Mouse (Mus musculus) CH12.LX (cell line): ENCODE results near the gene Timm23. TPM values are rescaled to one million over a fixed set of nuclear protein-coding genes. Genes with fewer than 3 reads are reported as not detected.

Experiments used
- DNase-seq: peaks from one replicate; pipeline ENCODE4 v3.0.0-alpha.2; 2013; ENCODE audit errors: extremely low read depth
- H3K27ac ChIP-seq: 2 replicates; pipeline ENCODE4 v1.5.1; 2012; ENCODE audit warnings: low read depth, mild to moderate bottlenecking, control low read depth, moderate library complexity; ENCODE audit not compliant: insufficient read depth
- H3K27me3 ChIP-seq: replicated peaks from 2 replicates; pipeline ENCODE3; 2012; ENCODE audit warnings: inconsistent platforms
- H3K36me3 ChIP-seq, 2 experiments: replicated peaks in 1 of 2; 2 replicates each; pipeline versions ENCODE3 to v1.6.1; 2012; ENCODE audit warnings: inconsistent platforms in 1 of 2, low read length in 1 of 2, mild to moderate bottlenecking in 1 of 2, mixed read lengths in 1 of 2, moderate library complexity in 1 of 2; ENCODE audit not compliant: control insufficient read depth in 1 of 2, insufficient read depth in 1 of 2
- H3K4me1 ChIP-seq, 2 experiments: 2 replicates each; pipeline ENCODE4 v1.6.1; 2012; ENCODE audit warnings: inconsistent platforms in 1 of 2, moderate library complexity in 1 of 2; ENCODE audit not compliant: insufficient read depth in 2 of 2, control insufficient read depth in 1 of 2
- H3K4me2 ChIP-seq: 2 replicates; pipeline ENCODE4 v1.6.1; 2012; ENCODE audit warnings: low read depth, mild to moderate bottlenecking, control low read depth; ENCODE audit not compliant: poor library complexity, insufficient read depth, severe bottlenecking
- H3K4me3 ChIP-seq, 3 experiments: fragments of 150-350 bp in 1 of 3; sonication (generic) in 1 of 3; replicated peaks in 1 of 3; 2 replicates each; pipeline versions ENCODE3 to v1.5.1; 2011 to 2012; ENCODE audit warnings: low read depth in 2 of 3, low read length in 2 of 3, mild to moderate bottlenecking in 2 of 3, moderate library complexity in 2 of 3, control low read depth in 1 of 3, improper control_type of control experiment in 1 of 3, inconsistent platforms in 1 of 3, mixed read lengths in 1 of 3; ENCODE audit not compliant: poor library complexity in 1 of 3
- H3K79me2 ChIP-seq: replicated peaks from 2 replicates; pipeline ENCODE4 v1.6.1; 2012; ENCODE audit warnings: mild to moderate bottlenecking, moderate library complexity; ENCODE audit not compliant: control insufficient read depth, poor library complexity, insufficient read depth, severe bottlenecking; ENCODE audit errors: extremely low read depth
- H3K9ac ChIP-seq: 2 replicates; pipeline ENCODE4 v1.6.1; 2012; ENCODE audit warnings: low read depth, mild to moderate bottlenecking, control low read depth, moderate library complexity; ENCODE audit not compliant: insufficient read depth
- H3K9me3 ChIP-seq: replicated peaks from 2 replicates; pipeline ENCODE3; 2012; ENCODE audit warnings: low read length, inconsistent platforms, mixed read lengths
- CTCF ChIP-seq, 2 experiments: IDR thresholded peaks in 1 of 2; conservative IDR thresholded peaks in 1 of 2; 2 replicates each; pipeline ENCODE4 v1.5.1; 2011 to 2012; ENCODE audit warnings: low read depth in 2 of 2, low read length in 2 of 2, improper control_type of control experiment in 1 of 2, inconsistent platforms in 1 of 2, mild to moderate bottlenecking in 1 of 2, moderate library complexity in 1 of 2
- E2F4 ChIP-seq: IDR thresholded peaks from 2 replicates; pipeline ENCODE4 v1.6.1; 2011; ENCODE audit warnings: low read depth, low read length, improper control_type of control experiment; ENCODE audit not compliant: insufficient replicate concordance
- ELF1 ChIP-seq: IDR thresholded peaks from 2 replicates; pipeline ENCODE4 v1.6.1; 2014; ENCODE audit warnings: low read depth, mild to moderate bottlenecking, inconsistent platforms, low read length, improper control_type of control experiment
- EP300 ChIP-seq: IDR thresholded peaks from 2 replicates; pipeline ENCODE4 v1.6.1; 2011; ENCODE audit warnings: low read length, improper control_type of control experiment
- ETS1 ChIP-seq: conservative IDR thresholded peaks from 2 replicates; pipeline ENCODE4 v1.6.1; 2012; ENCODE audit warnings: low read depth, mild to moderate bottlenecking, inconsistent platforms, low read length, improper control_type of control experiment, moderate library complexity
- GABPA ChIP-seq: IDR thresholded peaks from 2 replicates; pipeline ENCODE4 v1.6.1; 2012; ENCODE audit warnings: low read depth, low read length, improper control_type of control experiment, inconsistent platforms; ENCODE audit not compliant: insufficient replicate concordance
- HCFC1 ChIP-seq: IDR thresholded peaks from 2 replicates; pipeline ENCODE4 v1.6.1; 2012; ENCODE audit warnings: low read depth, mild to moderate bottlenecking, inconsistent platforms, low read length, improper control_type of control experiment
- JUN ChIP-seq: IDR thresholded peaks from 2 replicates; pipeline ENCODE4 v1.6.1; 2011; ENCODE audit warnings: low read depth, mild to moderate bottlenecking, low read length, improper control_type of control experiment, moderate library complexity; ENCODE audit not compliant: insufficient read depth
- MAFK ChIP-seq: IDR thresholded peaks from 2 replicates; pipeline ENCODE4 v1.6.1; 2011; ENCODE audit warnings: low read length, improper control_type of control experiment; ENCODE audit not compliant: insufficient replicate concordance
- MEF2A ChIP-seq: IDR thresholded peaks from 2 replicates; pipeline ENCODE4 v1.6.1; 2014; ENCODE audit warnings: low read depth, mild to moderate bottlenecking, inconsistent platforms, low read length, improper control_type of control experiment, borderline replicate concordance
- MXI1 ChIP-seq: IDR thresholded peaks from 2 replicates; pipeline ENCODE4 v1.6.1; 2011; ENCODE audit warnings: mild to moderate bottlenecking, low read depth, low read length, improper control_type of control experiment
- MYC ChIP-seq: IDR thresholded peaks from 2 replicates; pipeline ENCODE4 v1.6.1; 2011; ENCODE audit warnings: low read depth, mild to moderate bottlenecking, improper control_type of control experiment, low read length
- NELFE ChIP-seq: IDR thresholded peaks from 2 replicates; pipeline ENCODE4 v1.6.1; 2011; ENCODE audit warnings: low read depth, low read length, improper control_type of control experiment
- NRF1 ChIP-seq: IDR thresholded peaks from 2 replicates; pipeline ENCODE4 v1.6.1; 2014; ENCODE audit warnings: low read depth, mild to moderate bottlenecking, inconsistent platforms, low read length, improper control_type of control experiment, moderate library complexity
- RAD21 ChIP-seq: IDR thresholded peaks from 2 replicates; pipeline ENCODE4 v1.6.1; 2011; ENCODE audit warnings: low read depth, mild to moderate bottlenecking, low read length, improper control_type of control experiment, moderate library complexity
- SMC3 ChIP-seq: IDR thresholded peaks from 2 replicates; pipeline ENCODE4 v1.6.1; 2011; ENCODE audit warnings: low read depth, low read length, improper control_type of control experiment
- UBTF ChIP-seq: IDR thresholded peaks from 2 replicates; pipeline ENCODE4 v1.6.1; 2012; ENCODE audit warnings: low read depth, mild to moderate bottlenecking, inconsistent platforms, low read length, improper control_type of control experiment, moderate library complexity
- ZC3H11A ChIP-seq: IDR thresholded peaks from 2 replicates; pipeline ENCODE4 v1.6.1; 2012; ENCODE audit warnings: low read depth, mild to moderate bottlenecking, inconsistent platforms, low read length, improper control_type of control experiment
- ZNF384 ChIP-seq: IDR thresholded peaks from 2 replicates; pipeline ENCODE4 v1.6.1; 2012; ENCODE audit warnings: low read depth, low read length, improper control_type of control experiment, inconsistent platforms
- dilution Hi-C: fragments of 300-500 bp; cut with MboI; formaldehyde crosslinking; loops from 2 replicates; pipeline ENCODE4 v1.14.3; 2020; ENCODE audit warnings: low sequenced_read_pairs; ENCODE audit not compliant: extremely low pct_unique_long_range_greater_than_20kb, extremely low pct_ligation_motif_present
- in situ Hi-C: fragments of 300-500 bp; cut with MboI; formaldehyde crosslinking; loops from 3 replicates; pipeline ENCODE4 v1.14.3; 2019; ENCODE audit warnings: low sequenced_read_pairs, low pct_ligation_motif_present, low pct_unique_long_range_greater_than_20kb, mixed read lengths
- polyA plus RNA-seq: library from polyadenylated mRNA; unstranded; fragments of >175 nt; gene quantifications from 2 replicates; pipeline ENCODE4 v1.2.1, GENCODE M21; 2012; ENCODE audit warnings: low read depth; ENCODE audit not compliant: insufficient read length
- total RNA-seq, 2 experiments: library from RNA; depleted of rRNA; stranded (reverse); fragments of 300-350 nt in 1 of 2; fragments of >200 nt in 1 of 2; gene quantifications; 2 replicates each; pipeline ENCODE4 v1.2.3; 2012 to 2014

Gene Timm23
- total and polyA plus RNA-seq, 3 experiments = 285 to 558 (median 495) TPM

- H3K4me3 ChIP-seq = no peak overlapping the region
- H3K27ac ChIP-seq = no peak overlapping the region
- H3K4me2 ChIP-seq = no peak overlapping the region
- in situ Hi-C loops (no loop called here), dilution Hi-C loops (no loop called here)
- no peak for DNase-seq
- H3K9me3 ChIP-seq = no peaks in the 10 kb centered on the region
- no peaks in the 10 kb centered on the region for H3K4me1 ChIP-seq
- no peak overlapping the region for H3K9ac ChIP-seq
- TF ChIP-seq NRF1 = no peak
- no peak for TF ChIP-seq ELF1
- no peak for TF ChIP-seq ETS1
- TF ChIP-seq CTCF (conservative IDR thresholded peaks at IDR 0.05 in 1 of 2, IDR thresholded peaks at IDR 0.05 in 1 of 2; ENCODE audit: low read depth in 2 of 2, low read length in 2 of 2) = 0 out of 4 replicates have a peak, but pooled peaks of 1 of the 2 experiments have one; percentile 22
- no peak for TF ChIP-seq NELFE
- H3K79me2 ChIP-seq = no peaks in the 10 kb centered on the region
- no peaks in the 10 kb centered on the region for H3K27me3 ChIP-seq
- peaks cover 27 to 65% of the 10 kb centered on the region in 2 experiments for H3K36me3 ChIP-seq
Observed at GRCm38 (mm10) chr14:32242401-32242800, 40.7 kb upstream of the Timm23 start.

- dilution Hi-C loops = no loop called here
- peak; percentile 51 for DNase-seq
- H3K27ac ChIP-seq = no peak overlapping the region
Observed at GRCm38 (mm10) chr14:32228996-32229395, 27.3 kb upstream of the Timm23 start.

DNA sequence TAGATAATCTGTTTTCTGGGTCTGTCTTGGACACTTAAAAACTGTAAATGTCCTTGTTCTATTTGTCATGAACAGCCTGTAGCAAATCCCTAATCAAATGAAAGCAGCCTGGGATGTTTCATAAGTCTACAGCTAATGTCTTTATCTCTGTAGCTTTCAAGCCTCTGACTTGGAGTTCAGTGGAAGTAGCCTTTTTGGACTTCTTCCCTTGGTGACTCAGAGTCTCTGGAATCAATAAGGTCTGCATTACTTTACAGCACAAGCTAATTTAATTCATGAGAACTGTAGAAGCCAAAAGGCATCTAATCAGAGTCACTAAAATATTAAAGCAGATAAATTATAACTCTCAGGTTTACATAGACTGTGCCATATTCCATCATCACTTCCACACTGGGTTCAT, 24.9 kb upstream of the Timm23 start:
- in situ Hi-C loops (no loop called here), dilution Hi-C loops (no loop called here)
- no peak for DNase-seq
- H3K9me3 ChIP-seq = no peaks in the 10 kb centered on the region
- H3K36me3 ChIP-seq = peaks cover 10 to 55% of the 10 kb centered on the region in 2 experiments
- H3K4me2 ChIP-seq = no peak overlapping the region
- no peak overlapping the region for H3K27ac ChIP-seq
- TF ChIP-seq HCFC1 = no peak
- TF ChIP-seq E2F4 = no peak
- TF ChIP-seq GABPA = no peak
- no peak for TF ChIP-seq MEF2A
- no peak for TF ChIP-seq ZNF384
- TF ChIP-seq ETS1 = no peak
- TF ChIP-seq UBTF = no peak
- TF ChIP-seq JUN = no peak
- no peak for TF ChIP-seq MAFK
- no peak for TF ChIP-seq SMC3
- no peak for TF ChIP-seq CTCF (conservative IDR thresholded peaks at IDR 0.05 in 1 of 2, IDR thresholded peaks at IDR 0.05 in 1 of 2; ENCODE audit: low read depth in 2 of 2, low read length in 2 of 2)
- TF ChIP-seq EP300 = no peak
- no peak for TF ChIP-seq MXI1
- no peak for TF ChIP-seq ELF1
- TF ChIP-seq MYC = no peak
- H3K9ac ChIP-seq = no peak overlapping the region
- H3K79me2 ChIP-seq = no peaks in the 10 kb centered on the region
- no peaks in the 10 kb centered on the region for H3K27me3 ChIP-seq
- H3K4me3 ChIP-seq = no peak overlapping the region
- H3K4me1 ChIP-seq = no peaks in the 10 kb centered on the region

More at GRCm38 (mm10) chr14:32228996-32229395, 27.3 kb upstream of the Timm23 start:
- Histone ChIP-seq H3K4me2 (no peak overlapping the region), H3K9me3 (no peaks in the 10 kb centered on the region), H3K27me3 (no peaks in the 10 kb centered on the region), H3K79me2 (no peaks in the 10 kb centered on the region), H3K4me1 (no peaks in the 10 kb centered on the region), H3K4me3 (no peak overlapping the region), H3K9ac (no peak overlapping the region), H3K36me3 (peaks cover 15 to 60% of the 10 kb centered on the region in 2 experiments)
- in situ Hi-C loops = no loop called here
- TF ChIP-seq RAD21 = peak; percentile 41
- TF ChIP-seq SMC3 = peak; percentile 39
- TF ChIP-seq ZC3H11A = no peak
- TF ChIP-seq CTCF (conservative IDR thresholded peaks at IDR 0.05 in 1 of 2, IDR thresholded peaks at IDR 0.05 in 1 of 2; ENCODE audit: low read depth in 2 of 2, low read length in 2 of 2) = peak; percentile 5 to 72; a peak in 2 of 4 replicates
